ENCODE assay signal across 8 mouse cellular contexts in the genomic region with DNA sequence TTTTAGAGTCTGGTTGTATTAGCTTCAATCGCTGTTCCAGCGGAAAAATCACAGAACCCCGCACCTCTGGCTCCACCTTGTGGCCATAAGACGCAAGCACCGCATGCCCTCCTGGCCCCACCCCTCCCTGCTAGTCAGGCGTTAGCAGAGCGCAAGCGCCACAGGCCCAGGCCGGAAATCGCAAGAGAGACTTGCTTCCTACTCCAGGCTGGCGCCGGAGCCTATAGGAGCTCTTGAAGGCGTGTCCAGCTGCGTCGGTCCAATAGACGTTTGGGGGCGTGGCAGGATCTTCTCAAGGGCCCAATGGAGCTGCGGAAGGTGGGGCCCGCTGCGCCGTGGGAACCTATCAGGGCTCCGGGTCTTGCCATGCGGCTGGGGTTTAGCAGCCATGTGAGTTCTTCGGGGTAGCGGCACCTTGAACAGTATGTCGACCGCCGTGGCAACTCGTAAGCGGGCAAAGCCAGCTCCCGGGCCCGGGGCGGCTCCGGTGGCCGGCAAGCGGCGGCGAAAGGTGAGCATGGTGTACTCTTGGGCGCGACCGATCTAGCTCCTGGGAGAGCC. TPM values are rescaled to one million over a fixed set of nuclear protein-coding genes. Genes with fewer than 3 reads are reported as not detected.
A peak's percentile ranks its signal among the peaks of the same experiment; 100 is the strongest.
DNase-seq lines count a peak whose midpoint lies in the region; ATAC-seq lines count a peak whose summit lies in the region.

Gene Parp3 (minus strand): TSS at position 26 of the 561 bp plus-strand sequence.

- H3K4me2 ChIP-seq in heart, embryonic 13.5 days, result peak within 1 kb of the TSS; percentile 99
- H3K4me2 ChIP-seq in liver, embryonic 12.5 days, result peak within 1 kb of the TSS; percentile 85
- peak within 1 kb of the TSS; percentile 95 for H3K4me2 ChIP-seq in stomach, embryonic 15.5 days

- no peaks in the 10 kb centered on the region for H3K9me3 ChIP-seq in heart, embryonic 13.5 days
- H3K9me3 ChIP-seq in liver, embryonic 12.5 days (replicated peaks), result no peaks in the 10 kb centered on the region
- no peaks in the 10 kb centered on the region for H3K9me3 ChIP-seq in stomach, embryonic 15.5 days

- peak within 1 kb of the TSS; percentile 70 for H3K4me3 ChIP-seq in brown adipose tissue, adult 24 weeks (ENCODE audit: insufficient read depth, low read depth, low read length)
- peak within 1 kb of the TSS; percentile 75 for H3K4me3 ChIP-seq in heart, embryonic 13.5 days
- peak within 1 kb of the TSS; percentile 69 for H3K4me3 ChIP-seq in liver, embryonic 12.5 days
- H3K4me3 ChIP-seq in stomach, embryonic 15.5 days (replicated peaks), result peak within 1 kb of the TSS; percentile 85

- peaks cover 21% of the 10 kb centered on the region for H3K36me3 ChIP-seq in heart, embryonic 13.5 days
- peaks cover 33% of the 10 kb centered on the region for H3K36me3 ChIP-seq in liver, embryonic 12.5 days
- peaks cover 9% of the 10 kb centered on the region for H3K36me3 ChIP-seq in stomach, embryonic 15.5 days

- H3K27me3 ChIP-seq in heart, embryonic 13.5 days (replicated peaks), result peaks cover 5% of the 10 kb centered on the region; the same call in 1 of the 2 replicates
- no peaks in the 10 kb centered on the region for H3K27me3 ChIP-seq in liver, embryonic 12.5 days (replicated peaks)
- no peaks in the 10 kb centered on the region for H3K27me3 ChIP-seq in stomach, embryonic 15.5 days (replicated peaks)

- H3K4me1 ChIP-seq in brown adipose tissue, adult 24 weeks (ENCODE audit: control insufficient read depth, insufficient read depth, insufficient read length, low read length), result peaks cover 9% of the 10 kb centered on the region
- peaks cover 45% of the 10 kb centered on the region for H3K4me1 ChIP-seq in heart, embryonic 13.5 days
- H3K4me1 ChIP-seq in liver, embryonic 12.5 days, result peaks cover 45% of the 10 kb centered on the region
- peaks cover 46% of the 10 kb centered on the region for H3K4me1 ChIP-seq in stomach, embryonic 15.5 days

- WGBS in heart, embryonic 13.5 days, result under 1% methylated on average over 41 of the region's 41 CpGs
- WGBS in liver, embryonic 12.5 days (ENCODE audit: insufficient replicate concordance), result under 1% methylated on average over 41 of the region's 41 CpGs
- 1% methylated on average over 41 of the region's 41 CpGs for WGBS in stomach, embryonic 15.5 days

- peak within 1 kb of the TSS; percentile 85 for H3K9ac ChIP-seq in heart, embryonic 13.5 days
- H3K9ac ChIP-seq in liver, embryonic 12.5 days, result peak within 1 kb of the TSS; percentile 61
- H3K9ac ChIP-seq in stomach, embryonic 15.5 days, result peak within 1 kb of the TSS; percentile 41

- H3K27ac ChIP-seq in brown adipose tissue, adult 24 weeks (replicated peaks; ENCODE audit: low read depth, low read length), result peak within 1 kb of the TSS; percentile 92
- peak within 1 kb of the TSS; percentile 70 for H3K27ac ChIP-seq in heart, embryonic 13.5 days (replicated peaks)
- H3K27ac ChIP-seq in liver, embryonic 12.5 days, result peak within 1 kb of the TSS; percentile 4; the same call in 1 of the 2 replicates
- peak within 1 kb of the TSS; percentile 83 for H3K27ac ChIP-seq in stomach, embryonic 15.5 days

- DNase-seq in CD4-positive, CD25-positive, alpha-beta regulatory T cell, adult 2 months (ENCODE audit: low read depth, low spot score), result peak; percentile 100
- DNase-seq in fat pad, adult 2 months (ENCODE audit: extremely low read depth, low read depth, low spot score), result peak; percentile 95
- DNase-seq in kidney, postnatal 10 days, result peak; percentile 99
- DNase-seq in natural killer cell, adult 2 months (ENCODE audit: low spot score in 2 of 2), result peak; percentile 98 to 99

- peak; percentile 95 for ATAC-seq in heart, embryonic 13.5 days (ENCODE audit: extremely low read depth, insufficient number of reproducible peaks, low FRiP score, low TSS enrichment)
- peak; percentile 97 for ATAC-seq in liver, embryonic 12.5 days
- peak; percentile 98 for ATAC-seq in stomach, embryonic 15.5 days (ENCODE audit: insufficient read depth, low FRiP score, low read depth)

RNA-seq across cellular contexts. Expression of gene Parp3, which starts in this region (rescaled TPM):
- polyA plus RNA-seq in brown adipose tissue, adult 24 weeks (2012; ENCODE audit: insufficient read depth, insufficient read length, missing spikeins), result 45.8 and 46.8 TPM in 2 replicates
- 1.2 and 1.6 TPM in 2 replicates for polyA plus RNA-seq in heart, embryonic 13.5 days (2015; fragmentation: Nextera tagmentation; extraction: Ambion mirVana)
- polyA plus RNA-seq in liver, embryonic 12.5 days (2016; fragmentation: Nextera tagmentation; extraction: Ambion mirVana), result 1.5 and 1.7 TPM in 2 replicates
- 2.9 and 3.7 TPM in 2 replicates for polyA plus RNA-seq in stomach, embryonic 15.5 days (2015; fragmentation: Nextera tagmentation; extraction: Ambion mirVana)

Comparison
In these comparisons a context has a peak if more than half of its experiments do, and no peak if none do; other contexts are left out.
1. Peak in every context shown above with its lines: DNase-seq, ATAC-seq, H3K4me3 ChIP-seq and H3K27ac ChIP-seq.
2. H3K27ac ChIP-seq: peak in every context shown above with its lines; median percentile 92 in brown adipose tissue, adult 24 weeks; 83 in stomach, embryonic 15.5 days; 70 in heart, embryonic 13.5 days; 4 in liver, embryonic 12.5 days.